Mouse (Mus musculus) fat pad, adult 2 months (tissue): Measurements from ENCODE around the gene Mrps26.
"Not testable (repeated sequence)": the region's sequence is repeated elsewhere in the genome, so short reads cannot be mapped to it uniquely, and the experiment has no call there.

Experiments
- DNase-seq: peaks from one replicate; pipeline ENCODE4 v3.0.0-alpha.2; 2011; ENCODE audit warnings: low read depth, low spot score; ENCODE audit errors: extremely low read depth

The Mrps26 gene

GRCm38 (mm10) chr2:130574960-130575359, 11.4 kb downstream of the Mrps26 start:
- DNase-seq = no peak

- DNase-seq = no peak
Measured at GRCm38 (mm10) chr2:130575873-130576272, 12.3 kb downstream of the Mrps26 start, which contains the start of gene Oxt. TSS of gene Oxt (plus strand) at chr2:130576173.

- DNase-seq = not testable (repeated sequence)
Measured at GRCm38 (mm10) chr2:130576564-130576963, 13.0 kb downstream of the Mrps26 start.

- DNase-seq = no peak
Measured at GRCm38 (mm10) chr2:130577021-130577420, 13.5 kb downstream of the Mrps26 start.

GRCm38 (mm10) chr2:130577632-130578031, 14.1 kb downstream of the Mrps26 start:
- DNase-seq = no peak

- DNase-seq = no peak
Measured at GRCm38 (mm10) chr2:130578148-130578547, 14.6 kb downstream of the Mrps26 start.

- no peak for DNase-seq
Measured at GRCm38 (mm10) chr2:130579791-130580190, 16.2 kb downstream of the Mrps26 start.

GRCm38 (mm10) chr2:130581201-130581600, 17.7 kb downstream of the Mrps26 start:
- DNase-seq = no peak

GRCm38 (mm10) chr2:130582552-130582951, 19.0 kb downstream of the Mrps26 start, which contains the start of gene Avp:
TSS of gene Avp (minus strand) at chr2:130582554.
- DNase-seq = no peak

GRCm38 (mm10) chr2:130583902-130584560, 20.5 kb downstream of the Mrps26 start:
- no peak for DNase-seq

- no peak for DNase-seq
Measured at GRCm38 (mm10) chr2:130586016-130586415, 22.5 kb downstream of the Mrps26 start.

GRCm38 (mm10) chr2:130588373-130588772, 24.8 kb downstream of the Mrps26 start:
- no peak for DNase-seq

GRCm38 (mm10) chr2:130589157-130589556, 25.6 kb downstream of the Mrps26 start:
- DNase-seq = no peak

GRCm38 (mm10) chr2:130589761-130590160, 26.2 kb downstream of the Mrps26 start:
- DNase-seq = no peak

- no peak for DNase-seq
Measured at GRCm38 (mm10) chr2:130591016-130591415, 27.5 kb downstream of the Mrps26 start.

- DNase-seq = no peak
Measured at GRCm38 (mm10) chr2:130595596-130595995, 32.1 kb downstream of the Mrps26 start.

GRCm38 (mm10) chr2:130597601-130598010, 34.1 kb downstream of the Mrps26 start:
- no peak for DNase-seq

GRCm38 (mm10) chr2:130598399-130598798, 34.9 kb downstream of the Mrps26 start:
- DNase-seq = no peak

GRCm38 (mm10) chr2:130602195-130602594, 38.7 kb downstream of the Mrps26 start:
- no peak for DNase-seq

GRCm38 (mm10) chr2:130613091-130613490, 49.5 kb downstream of the Mrps26 start:
- no peak for DNase-seq
